Mouse (Mus musculus): ENCODE results near the gene Fcho1.

DNA sequence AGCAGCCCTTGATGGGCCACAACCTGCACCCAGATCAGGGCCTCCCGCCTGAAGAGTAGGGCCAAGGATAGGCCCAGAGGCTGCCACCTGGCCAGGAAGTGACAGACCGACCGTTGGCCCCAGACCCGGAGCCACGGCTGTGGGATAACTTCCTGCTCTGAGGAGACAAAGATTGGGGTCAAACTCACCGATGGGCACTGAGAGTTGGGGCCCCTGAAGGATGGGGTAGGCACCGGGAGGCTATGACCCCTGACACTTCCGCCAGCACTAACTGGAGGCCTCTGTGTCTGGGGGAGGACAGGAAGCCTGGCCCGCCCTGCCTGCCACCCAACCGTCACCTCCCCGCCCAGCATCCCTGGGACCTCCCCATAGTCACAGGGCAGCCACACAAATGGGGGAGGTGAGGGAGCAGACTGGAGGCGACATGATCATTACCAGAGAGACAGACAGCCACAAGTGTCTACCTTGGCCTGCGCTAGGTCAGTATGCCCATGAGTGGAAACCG lies 2.4 kb downstream of the Fcho1 start:
- TF ChIP-seq CTCF (IDR thresholded peaks at IDR 0.05; ENCODE audit: low read depth, low read length) (no peak), POLR2AphosphoS5 (IDR thresholded peaks at IDR 0.05; ENCODE audit: insufficient replicate concordance, low read depth, low read length) (no peak), GATA1 (IDR thresholded peaks at IDR 0.05; ENCODE audit: borderline replicate concordance, low read length) (no peak), TAL1 (conservative IDR thresholded peaks at IDR 0.05; ENCODE audit: low read depth, low read length) (no peak), GATA2 (IDR thresholded peaks at IDR 0.05; ENCODE audit: borderline replicate concordance, low read depth, low read length) (no peak)

Measured in G1E (cell line).